Mouse (Mus musculus): ENCODE results near the gene Specc1. TPM values are rescaled to one million over a fixed set of nuclear protein-coding genes. Genes with fewer than 3 reads are reported as not detected.
A peak's percentile ranks its signal among the peaks of the same experiment; 100 is the strongest.

The Specc1 gene
- polyA plus RNA-seq, 1 experiment from 2014 or later: 13.4 TPM

DNA sequence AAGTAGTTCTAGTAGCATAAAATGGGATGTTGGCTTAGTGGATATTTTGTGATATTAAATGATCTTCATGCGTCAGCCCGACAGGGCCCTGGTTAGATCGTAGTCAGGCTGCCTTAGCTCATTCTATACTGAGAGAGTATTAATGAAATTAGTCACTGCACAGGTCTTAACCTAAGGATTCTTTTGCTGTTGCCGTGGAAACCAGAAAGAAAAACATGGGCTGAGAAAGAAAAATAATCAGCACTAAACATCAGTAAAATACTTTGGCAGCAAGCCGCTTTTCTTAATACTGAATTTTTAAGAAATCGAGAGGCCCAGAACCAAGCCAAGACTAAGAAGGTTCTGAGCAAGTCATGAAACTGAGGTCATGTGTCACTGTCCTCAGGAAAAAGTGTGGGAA, 70.7 kb downstream of the Specc1 start:
- ATAC-seq (ENCODE audit: insufficient read depth) (no peak), DNase-seq (peak; percentile 53)
- H3K36me3 ChIP-seq (ENCODE audit: insufficient read depth): no peaks in the 10 kb centered on the region
- H3K9me3 ChIP-seq (ENCODE audit: low read depth, low read length): no peaks in the 10 kb centered on the region
- H3K9ac ChIP-seq: no peak overlapping the region
- no peak for TF ChIP-seq CTCF (IDR thresholded peaks at IDR 0.05; ENCODE audit: low read depth)
- H3K27ac ChIP-seq (ENCODE audit: low read depth): no peak overlapping the region
- 0 out of 2 replicates have a peak, but pooled peaks cover 6% of the 10 kb centered on the region for H3K4me1 ChIP-seq (ENCODE audit: insufficient read depth)
- H3K27me3 ChIP-seq (ENCODE audit: insufficient read depth, low read length): no peaks in the 10 kb centered on the region
- 61% methylated on average over 6 of the region's 6 CpGs for WGBS
- H3K4me2 ChIP-seq: no peak overlapping the region
- H3K4me3 ChIP-seq (ENCODE audit: low read depth, low read length): no peak overlapping the region

DNA sequence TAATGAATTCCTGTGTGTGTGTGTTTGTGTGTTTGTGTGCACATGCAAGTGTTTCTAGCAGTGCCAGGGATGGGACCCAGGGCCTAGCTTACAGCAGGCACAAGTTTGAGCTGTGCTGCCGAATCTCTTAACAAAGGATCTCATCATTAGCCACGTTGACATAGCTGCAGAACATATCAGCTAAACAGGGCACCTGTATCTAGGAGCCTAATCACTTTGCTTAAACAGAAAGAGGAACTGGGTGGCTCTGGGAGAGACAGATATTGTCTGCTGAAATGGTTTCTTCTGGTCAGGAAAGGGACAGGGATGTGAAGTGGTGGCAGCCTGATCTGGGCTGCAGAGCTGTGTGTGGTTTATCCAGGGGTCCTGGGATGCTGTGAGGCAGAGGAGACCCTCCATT, 71.1 kb downstream of the Specc1 start:
- Histone ChIP-seq H3K9me3 (ENCODE audit: low read depth, low read length) (no peaks in the 10 kb centered on the region), H3K36me3 (ENCODE audit: insufficient read depth) (no peaks in the 10 kb centered on the region), H3K4me2 (no peak overlapping the region), H3K27ac (ENCODE audit: low read depth) (no peak overlapping the region), H3K9ac (no peak overlapping the region), H3K4me1 (ENCODE audit: insufficient read depth) (0 out of 2 replicates have a peak, but pooled peaks cover 6% of the 10 kb centered on the region), H3K27me3 (ENCODE audit: insufficient read depth, low read length) (no peaks in the 10 kb centered on the region), H3K4me3 (ENCODE audit: low read depth, low read length) (no peak overlapping the region)
- no peak for TF ChIP-seq CTCF (IDR thresholded peaks at IDR 0.05; ENCODE audit: low read depth)
- ATAC-seq (ENCODE audit: insufficient read depth) (no peak), DNase-seq (no peak)
- WGBS: 41% methylated on average over 2 of the region's 2 CpGs

DNA sequence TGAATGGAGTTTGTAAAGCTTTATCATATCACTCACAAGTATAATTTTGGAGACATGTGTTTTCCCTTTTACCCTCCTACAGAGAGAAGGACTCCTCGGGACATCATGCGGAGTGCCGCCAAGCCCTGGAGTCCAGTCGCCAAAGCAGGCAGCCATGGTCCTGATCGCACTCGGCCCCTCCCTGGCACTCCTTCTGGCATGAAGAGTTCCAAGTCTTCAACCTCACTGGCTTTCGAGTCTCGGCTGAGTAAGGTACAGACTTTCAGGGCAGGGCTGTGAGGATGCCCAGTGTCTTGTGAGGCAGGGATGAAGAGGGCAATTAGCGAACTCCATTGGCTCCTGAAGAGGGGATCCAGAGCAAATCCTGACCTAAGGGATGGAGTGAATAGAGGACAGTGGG, 72.6 kb downstream of the Specc1 start:
- no peak for DNase-seq
- no peak overlapping the region for H3K4me2 ChIP-seq
- no peak overlapping the region for H3K27ac ChIP-seq (ENCODE audit: low read depth)
- ATAC-seq (ENCODE audit: insufficient read depth): no peak
- H3K9me3 ChIP-seq (ENCODE audit: low read depth, low read length): no peaks in the 10 kb centered on the region
- no peaks in the 10 kb centered on the region for H3K36me3 ChIP-seq (ENCODE audit: insufficient read depth)
- H3K27me3 ChIP-seq (ENCODE audit: insufficient read depth, low read length): no peaks in the 10 kb centered on the region
- WGBS: 84% methylated on average over 9 of the region's 9 CpGs
- H3K4me1 ChIP-seq (ENCODE audit: insufficient read depth): 0 out of 2 replicates have a peak, but pooled peaks cover 6% of the 10 kb centered on the region
- H3K9ac ChIP-seq: no peak overlapping the region
- no peak for TF ChIP-seq CTCF (IDR thresholded peaks at IDR 0.05; ENCODE audit: low read depth)
- H3K4me3 ChIP-seq (ENCODE audit: low read depth, low read length): no peak overlapping the region

DNA sequence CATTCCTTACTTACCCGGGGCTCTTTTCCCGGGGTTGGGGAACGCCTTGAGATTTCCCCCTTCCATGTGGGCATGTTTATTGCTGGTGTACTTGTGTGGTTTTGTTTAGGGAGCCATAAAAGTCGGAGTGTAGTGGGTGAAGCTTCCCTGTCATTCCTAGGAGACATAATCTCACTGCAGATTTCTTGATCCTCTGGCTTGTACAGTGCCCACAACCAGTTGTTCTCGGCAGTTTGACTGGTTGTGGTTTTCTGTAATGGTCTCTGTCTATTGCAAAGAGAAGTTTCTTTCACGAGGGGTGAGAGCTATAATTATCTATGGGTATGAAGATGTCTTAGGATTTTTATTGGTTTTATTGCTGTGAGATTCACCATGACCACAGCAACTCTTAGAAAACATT, 78.0 kb downstream of the Specc1 start:
- no peaks in the 10 kb centered on the region for H3K9me3 ChIP-seq (ENCODE audit: low read depth, low read length)
- no peaks in the 10 kb centered on the region for H3K4me1 ChIP-seq (ENCODE audit: insufficient read depth)
- H3K4me2 ChIP-seq: no peak overlapping the region
- no peak overlapping the region for H3K4me3 ChIP-seq (ENCODE audit: low read depth, low read length)
- no peak for DNase-seq
- no peak for TF ChIP-seq CTCF (IDR thresholded peaks at IDR 0.05; ENCODE audit: low read depth)
- H3K27ac ChIP-seq (ENCODE audit: low read depth): no peak overlapping the region
- H3K36me3 ChIP-seq (ENCODE audit: insufficient read depth): no peaks in the 10 kb centered on the region
- H3K27me3 ChIP-seq (ENCODE audit: insufficient read depth, low read length): no peaks in the 10 kb centered on the region
- no peak overlapping the region for H3K9ac ChIP-seq
- 73% methylated on average over 6 of the region's 6 CpGs for WGBS
- no peak for ATAC-seq (ENCODE audit: insufficient read depth)

DNA sequence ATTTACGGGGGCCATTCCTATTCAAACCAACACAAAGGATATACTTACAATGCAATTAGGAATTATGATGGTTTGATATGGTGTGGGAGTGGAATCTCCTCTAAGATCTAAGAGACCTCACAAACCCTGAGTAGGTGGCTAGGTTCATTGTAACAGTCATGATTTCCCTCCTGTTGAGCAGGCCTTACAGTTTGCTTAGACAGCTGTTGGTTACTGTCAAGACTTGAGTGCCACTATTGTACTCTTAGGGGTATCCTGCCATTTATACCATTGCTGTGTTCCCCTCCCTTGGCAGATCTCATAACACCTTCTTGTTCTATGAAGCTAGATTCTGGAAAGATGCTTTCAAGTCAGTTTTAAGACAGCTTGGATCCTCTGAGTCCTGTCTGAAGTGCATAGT, 78.7 kb downstream of the Specc1 start:
- Histone ChIP-seq H3K4me2 (no peak overlapping the region), H3K27ac (ENCODE audit: low read depth) (no peak overlapping the region), H3K36me3 (ENCODE audit: insufficient read depth) (no peaks in the 10 kb centered on the region), H3K4me3 (ENCODE audit: low read depth, low read length) (no peak overlapping the region), H3K9me3 (ENCODE audit: low read depth, low read length) (no peaks in the 10 kb centered on the region), H3K4me1 (ENCODE audit: insufficient read depth) (no peaks in the 10 kb centered on the region), H3K9ac (no peak overlapping the region), H3K27me3 (ENCODE audit: insufficient read depth, low read length) (no peaks in the 10 kb centered on the region)
- DNase-seq: no peak
- no peak for TF ChIP-seq CTCF (IDR thresholded peaks at IDR 0.05; ENCODE audit: low read depth)
- no peak for ATAC-seq (ENCODE audit: insufficient read depth)
- 97% methylated on average over 1 of the region's 1 CpGs for WGBS

DNA sequence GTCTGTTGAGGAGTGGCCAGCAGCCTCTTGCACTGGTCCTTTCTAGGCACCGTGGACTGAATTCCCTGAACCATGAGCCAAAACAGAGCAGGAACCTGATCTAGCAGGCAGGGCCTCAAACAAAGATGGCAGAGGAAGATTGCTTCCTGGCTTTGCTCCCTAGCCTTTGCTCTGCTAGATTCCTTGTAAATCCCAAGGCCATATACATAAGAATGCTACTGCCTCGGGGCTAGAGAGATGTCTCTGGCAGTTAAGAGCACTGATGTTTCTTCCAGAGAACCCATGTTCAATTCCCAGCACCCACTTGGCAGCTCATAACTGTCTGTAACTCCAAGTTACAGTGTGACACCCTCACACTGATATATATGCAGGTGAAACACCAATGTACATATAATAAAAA, 83.6 kb downstream of the Specc1 start:
- Histone ChIP-seq H3K9ac (no peak overlapping the region), H3K4me3 (ENCODE audit: low read depth, low read length) (no peak overlapping the region), H3K27ac (ENCODE audit: low read depth) (no peak overlapping the region), H3K9me3 (ENCODE audit: low read depth, low read length) (no peaks in the 10 kb centered on the region), H3K27me3 (ENCODE audit: insufficient read depth, low read length) (no peaks in the 10 kb centered on the region), H3K36me3 (ENCODE audit: insufficient read depth) (no peaks in the 10 kb centered on the region), H3K4me2 (no peak overlapping the region), H3K4me1 (ENCODE audit: insufficient read depth) (no peaks in the 10 kb centered on the region)
- ATAC-seq (ENCODE audit: insufficient read depth): no peak
- no peak for DNase-seq
- no peak for TF ChIP-seq CTCF (IDR thresholded peaks at IDR 0.05; ENCODE audit: low read depth)
- 57% methylated on average over 2 of the region's 2 CpGs for WGBS

DNA sequence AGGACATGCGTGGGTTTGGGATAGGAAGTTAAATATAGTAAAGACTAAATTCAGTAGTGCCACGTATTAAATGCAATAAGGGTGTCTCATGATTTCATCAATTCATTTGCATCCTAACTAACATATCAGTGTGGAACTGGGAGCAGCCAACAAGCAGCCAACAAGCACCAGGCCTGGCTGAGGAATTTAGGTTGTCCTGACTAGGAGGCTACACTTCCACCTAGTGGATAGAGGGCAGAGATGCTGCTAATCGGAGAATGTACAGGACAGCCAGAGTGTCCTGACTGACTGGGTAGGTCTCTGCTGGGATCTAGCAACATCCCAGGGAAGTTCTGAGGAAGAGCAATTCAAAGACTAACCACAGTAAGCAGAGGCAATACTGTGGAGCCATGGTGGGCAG, 88.1 kb downstream of the Specc1 start:
- no peak overlapping the region for H3K9ac ChIP-seq
- ATAC-seq (ENCODE audit: insufficient read depth) (peak; percentile 56; the same call in 1 of the 2 replicates), DNase-seq (peak; percentile 76)
- no peaks in the 10 kb centered on the region for H3K9me3 ChIP-seq (ENCODE audit: low read depth, low read length)
- peak; percentile 75 for TF ChIP-seq CTCF (IDR thresholded peaks at IDR 0.05; ENCODE audit: low read depth)
- H3K4me1 ChIP-seq (ENCODE audit: insufficient read depth): no peaks in the 10 kb centered on the region
- no peaks in the 10 kb centered on the region for H3K27me3 ChIP-seq (ENCODE audit: insufficient read depth, low read length)
- 40% methylated on average over 3 of the region's 3 CpGs for WGBS
- no peak overlapping the region for H3K27ac ChIP-seq (ENCODE audit: low read depth)
- H3K4me2 ChIP-seq: no peak overlapping the region
- H3K4me3 ChIP-seq (ENCODE audit: low read depth, low read length): no peak overlapping the region
- no peaks in the 10 kb centered on the region for H3K36me3 ChIP-seq (ENCODE audit: insufficient read depth)

DNA sequence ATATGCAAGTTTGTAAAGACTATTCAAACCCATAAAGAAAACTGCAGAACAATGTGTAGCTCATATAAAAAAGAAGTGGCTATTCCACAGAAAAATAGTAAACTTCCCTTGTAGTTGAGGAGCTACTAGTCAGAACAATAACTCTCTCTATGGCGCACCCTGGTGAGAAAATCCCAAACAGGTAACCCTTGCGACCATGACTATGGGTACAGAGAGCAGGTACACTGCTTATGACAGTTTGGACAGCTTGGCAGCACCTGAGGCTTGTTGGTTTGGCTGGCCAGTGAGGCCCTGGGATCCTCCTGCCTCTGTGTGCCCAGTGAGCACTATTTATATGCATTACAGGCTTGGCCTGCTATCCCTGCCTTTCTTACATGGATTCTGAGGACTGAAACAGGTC, 89.4 kb downstream of the Specc1 start:
- H3K4me1 ChIP-seq (ENCODE audit: insufficient read depth): no peaks in the 10 kb centered on the region
- no peaks in the 10 kb centered on the region for H3K9me3 ChIP-seq (ENCODE audit: low read depth, low read length)
- no peak overlapping the region for H3K9ac ChIP-seq
- no peaks in the 10 kb centered on the region for H3K27me3 ChIP-seq (ENCODE audit: insufficient read depth, low read length)
- no peak overlapping the region for H3K4me3 ChIP-seq (ENCODE audit: low read depth, low read length)
- WGBS: 46% methylated on average over 2 of the region's 2 CpGs
- no peak for TF ChIP-seq CTCF (IDR thresholded peaks at IDR 0.05; ENCODE audit: low read depth)
- H3K27ac ChIP-seq (ENCODE audit: low read depth): no peak overlapping the region
- ATAC-seq (ENCODE audit: insufficient read depth) (no peak), DNase-seq (no peak)
- no peaks in the 10 kb centered on the region for H3K36me3 ChIP-seq (ENCODE audit: insufficient read depth)
- H3K4me2 ChIP-seq: no peak overlapping the region

Data from lung, embryonic 14.5 days (tissue).